Mouse (Mus musculus) CD4-positive, CD25-positive, alpha-beta regulatory T cell, adult 2 months (primary cell): ENCODE measurements around the gene Tpcn2.

Experiments
- DNase-seq: peaks from one replicate; pipeline ENCODE4 v3.0.0-alpha.2; 2012; ENCODE audit warnings: low read depth, low spot score

Gene Tpcn2

GRCm38 (mm10) chr7:145242851-145243712 is 40.7 kb downstream of the Tpcn2 start:
- peak; percentile 69 for DNase-seq

- DNase-seq = no peak
Observed at GRCm38 (mm10) chr7:145242028-145242427, 41.8 kb downstream of the Tpcn2 start.

- DNase-seq = no peak
Observed at GRCm38 (mm10) chr7:145240929-145241328, 42.9 kb downstream of the Tpcn2 start.

- DNase-seq = no peak
Observed at GRCm38 (mm10) chr7:145239736-145240505, 43.9 kb downstream of the Tpcn2 start.

GRCm38 (mm10) chr7:145239145-145239544 is 44.7 kb downstream of the Tpcn2 start:
- DNase-seq = no peak

- no peak for DNase-seq
Observed at GRCm38 (mm10) chr7:145234841-145235790, 48.7 kb downstream of the Tpcn2 start.

- DNase-seq = no peak
Observed at GRCm38 (mm10) chr7:145231659-145232058, 52.2 kb downstream of the Tpcn2 start.

GRCm38 (mm10) chr7:145226641-145227040 is 57.2 kb downstream of the Tpcn2 start:
- no peak for DNase-seq

GRCm38 (mm10) chr7:145225626-145226025 is 58.2 kb downstream of the Tpcn2 start:
- no peak for DNase-seq

- DNase-seq = peak; percentile 17
Observed at GRCm38 (mm10) chr7:145221841-145222689, 61.7 kb downstream of the Tpcn2 start.

GRCm38 (mm10) chr7:145221346-145221745 is 62.5 kb downstream of the Tpcn2 start:
- no peak for DNase-seq

- DNase-seq = no peak
Observed at GRCm38 (mm10) chr7:145219420-145219831, 64.4 kb downstream of the Tpcn2 start.

GRCm38 (mm10) chr7:145216591-145216990 is 67.2 kb downstream of the Tpcn2 start:
- DNase-seq = no peak

- no peak for DNase-seq
Observed at GRCm38 (mm10) chr7:145215476-145215875, 68.3 kb downstream of the Tpcn2 start.

GRCm38 (mm10) chr7:145211680-145212659 is 71.8 kb downstream of the Tpcn2 start:
- DNase-seq = no peak

GRCm38 (mm10) chr7:145210477-145211070 is 73.2 kb downstream of the Tpcn2 start:
- no peak for DNase-seq

GRCm38 (mm10) chr7:145208006-145208405 is 75.8 kb downstream of the Tpcn2 start, which contains the start of gene 1810010D01Rik:
Gene 1810010D01Rik, minus strand, starts transcription at chr7:145208119.
- DNase-seq = no peak

GRCm38 (mm10) chr7:145206801-145207200 is 77.0 kb downstream of the Tpcn2 start:
- DNase-seq = no peak
